Mouse (Mus musculus) midbrain, embryonic 15.5 days (tissue): ENCODE results near the gene Mapk10. TPM values are rescaled to one million over a fixed set of nuclear protein-coding genes. Genes with fewer than 3 reads are reported as not detected.

ENCODE experiments used
- ATAC-seq: fragments of 200-750 bp; cut with Nextera tagmentation; replicated peaks from 2 replicates; pipeline ENCODE4 v1.8.0; 2017; ENCODE audit warnings: moderate TSS enrichment
- H3K27ac ChIP-seq: fragments of 300-500 bp; sonication (generic); 2 replicates; pipeline ENCODE4 v1.5.1; 2015; ENCODE audit warnings: mild to moderate bottlenecking, inconsistent platforms
- H3K27me3 ChIP-seq: fragments of 300-500 bp; sonication (generic); replicated peaks from 2 replicates; pipeline ENCODE4 v1.6.1; 2015; ENCODE audit warnings: inconsistent platforms
- H3K36me3 ChIP-seq: fragments of 300-500 bp; sonication (generic); replicated peaks from 2 replicates; pipeline ENCODE4 v1.6.1; 2015; ENCODE audit warnings: inconsistent platforms
- H3K4me1 ChIP-seq: fragments of 300-500 bp; sonication (generic); 2 replicates; pipeline ENCODE4 v1.6.1; 2015; ENCODE audit warnings: inconsistent platforms
- H3K4me2 ChIP-seq: fragments of 300-500 bp; sonication (generic); 2 replicates; pipeline ENCODE4 v1.6.1; 2015; ENCODE audit warnings: inconsistent platforms, mild to moderate bottlenecking, moderate library complexity
- H3K4me3 ChIP-seq: fragments of 300-500 bp; sonication (generic); 2 replicates; pipeline ENCODE4 v1.5.1; 2015; ENCODE audit warnings: mild to moderate bottlenecking, inconsistent platforms
- H3K9ac ChIP-seq: fragments of 300-500 bp; sonication (generic); 2 replicates; pipeline ENCODE4 v1.6.1; 2015; ENCODE audit warnings: mild to moderate bottlenecking, inconsistent platforms
- H3K9me3 ChIP-seq: fragments of 300-500 bp; sonication (generic); 2 replicates; pipeline ENCODE4 v1.6.1; 2016; ENCODE audit warnings: inconsistent platforms
- WGBS: fragments of 180-500 bp; shearing (Covaris S2); methylation state at CpG from one replicate; pipeline ENCODE4 v1.1.7; 2015; ENCODE audit warnings: mixed read lengths; 5-methylcytosine and 5-hydroxymethylcytosine counted together
- polyA plus RNA-seq: library from polyadenylated mRNA; unstranded; fragments of >200 nt; fragmentation: Nextera tagmentation; extraction: Ambion mirVana; gene quantifications from 2 replicates; pipeline ENCODE4 v1.2.1, GENCODE M21; 2015

The Mapk10 gene
- polyA plus RNA-seq, 1 experiment from 2014 or later: 135 TPM

- 74% methylated on average over 5 of the region's 5 CpGs for WGBS
- no peaks in the 10 kb centered on the region for H3K36me3 ChIP-seq
- no peak overlapping the region for H3K27ac ChIP-seq
- H3K4me3 ChIP-seq: no peak overlapping the region
- H3K27me3 ChIP-seq: no peaks in the 10 kb centered on the region
- no peaks in the 10 kb centered on the region for H3K9me3 ChIP-seq
- no peak overlapping the region for H3K9ac ChIP-seq
- H3K4me2 ChIP-seq: no peak overlapping the region
- peaks cover 4% of the 10 kb centered on the region; the same call in 1 of the 2 replicates for H3K4me1 ChIP-seq
- ATAC-seq: no peak
These were observed 107.1 kb downstream of the Mapk10 start for GRCm38 (mm10) chr5:103104082-103104481.

GRCm38 (mm10) chr5:103102876-103103393 is 108.2 kb downstream of the Mapk10 start:
- H3K4me2 ChIP-seq: no peak overlapping the region
- ATAC-seq: no peak
- no peaks in the 10 kb centered on the region for H3K36me3 ChIP-seq
- H3K27ac ChIP-seq: no peak overlapping the region
- no peaks in the 10 kb centered on the region for H3K27me3 ChIP-seq
- H3K4me3 ChIP-seq: no peak overlapping the region
- H3K4me1 ChIP-seq: peaks cover 4% of the 10 kb centered on the region; the same call in 1 of the 2 replicates
- no peak overlapping the region for H3K9ac ChIP-seq
- WGBS: 80% methylated on average over 5 of the region's 5 CpGs
- no peaks in the 10 kb centered on the region for H3K9me3 ChIP-seq

DNA sequence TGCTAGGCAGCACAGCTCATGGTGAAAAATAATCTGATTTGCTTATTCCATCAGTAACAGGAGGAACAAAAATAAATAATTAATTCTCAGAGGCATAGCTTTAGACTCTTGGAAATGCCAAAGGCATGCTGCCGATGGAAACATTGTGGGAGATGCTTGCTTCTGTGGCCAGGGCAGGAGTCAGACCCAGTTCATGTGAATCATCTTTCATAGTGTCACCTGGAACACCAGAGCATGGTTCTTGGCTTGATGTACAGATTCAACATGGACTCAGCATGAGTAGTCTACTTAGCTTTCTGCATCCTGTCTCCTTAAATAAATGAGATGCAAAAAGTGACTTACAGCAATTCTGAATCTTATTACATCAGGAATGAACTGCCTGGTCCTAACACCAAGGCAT is 109.0 kb downstream of the Mapk10 start:
- Histone ChIP-seq H3K9ac (no peak overlapping the region), H3K4me1 (peaks cover 4% of the 10 kb centered on the region; the same call in 1 of the 2 replicates), H3K27ac (no peak overlapping the region), H3K27me3 (no peaks in the 10 kb centered on the region), H3K4me3 (no peak overlapping the region), H3K36me3 (no peaks in the 10 kb centered on the region), H3K4me2 (no peak overlapping the region), H3K9me3 (no peaks in the 10 kb centered on the region)
- WGBS: 53% methylated on average over 1 of the region's 1 CpGs
- no peak for ATAC-seq

- Histone ChIP-seq H3K27ac (no peak overlapping the region), H3K27me3 (no peaks in the 10 kb centered on the region), H3K4me1 (no peaks in the 10 kb centered on the region), H3K36me3 (no peaks in the 10 kb centered on the region), H3K9ac (no peak overlapping the region), H3K4me2 (no peak overlapping the region), H3K4me3 (no peak overlapping the region), H3K9me3 (no peaks in the 10 kb centered on the region)
- WGBS: 93% methylated on average over 2 of the region's 2 CpGs
- no peak for ATAC-seq
These were observed 117.0 kb downstream of the Mapk10 start for GRCm38 (mm10) chr5:103094166-103094565.

GRCm38 (mm10) chr5:103085844-103086243 is 125.3 kb downstream of the Mapk10 start:
- WGBS: 76% methylated on average over 2 of the region's 2 CpGs
- no peak overlapping the region for H3K4me2 ChIP-seq
- no peaks in the 10 kb centered on the region for H3K9me3 ChIP-seq

GRCm38 (mm10) chr5:103075451-103075850 is 135.7 kb downstream of the Mapk10 start:
- Histone ChIP-seq H3K9me3 (no peaks in the 10 kb centered on the region), H3K27me3 (no peaks in the 10 kb centered on the region), H3K27ac (no peak overlapping the region), H3K9ac (no peak overlapping the region), H3K4me1 (peaks cover 13% of the 10 kb centered on the region), H3K4me3 (no peak overlapping the region), H3K4me2 (no peak overlapping the region), H3K36me3 (no peaks in the 10 kb centered on the region)
- no peak for ATAC-seq
- WGBS: 61% methylated on average over 8 of the region's 8 CpGs

More at GRCm38 (mm10) chr5:103085844-103086243, 125.3 kb downstream of the Mapk10 start:
- ATAC-seq: no peak
- no peak overlapping the region for H3K9ac ChIP-seq
- H3K4me1 ChIP-seq: no peaks in the 10 kb centered on the region
- H3K4me3 ChIP-seq: no peak overlapping the region
- H3K36me3 ChIP-seq: no peaks in the 10 kb centered on the region
- no peak overlapping the region for H3K27ac ChIP-seq
- no peaks in the 10 kb centered on the region for H3K27me3 ChIP-seq

DNA sequence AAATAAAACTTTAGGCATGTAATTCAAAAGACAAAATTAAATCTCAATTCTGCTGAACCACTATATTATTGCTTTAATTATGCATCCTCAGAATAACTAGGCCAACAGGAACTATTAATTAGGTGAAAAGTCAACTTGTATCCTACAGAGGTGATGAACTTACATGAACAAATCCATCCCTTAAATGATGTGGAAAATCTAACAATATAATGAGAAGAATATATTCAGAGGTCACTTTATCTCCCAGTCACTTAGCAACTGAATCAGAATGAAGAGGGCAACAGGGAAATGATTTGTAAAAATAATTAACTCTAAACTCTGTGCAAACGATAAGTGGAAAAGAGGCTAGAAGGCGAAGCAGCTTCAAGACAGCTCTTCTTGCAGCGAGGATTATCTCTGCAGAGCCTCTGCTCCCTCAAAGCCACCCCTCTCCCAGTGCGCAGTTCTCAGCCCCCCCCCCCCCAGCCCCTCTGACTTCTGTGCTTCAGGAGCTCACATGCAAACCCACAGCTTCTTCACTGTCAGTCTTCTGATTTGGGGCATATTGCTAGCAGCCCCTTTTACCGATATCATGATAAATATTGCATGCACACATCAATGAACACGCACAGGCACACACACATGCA is 138.8 kb downstream of the Mapk10 start:
- Histone ChIP-seq H3K4me3 (no peak overlapping the region), H3K9me3 (no peaks in the 10 kb centered on the region), H3K9ac (no peak overlapping the region), H3K4me2 (peak overlapping the region; percentile 23), H3K27ac (peak overlapping the region; percentile 74), H3K27me3 (no peaks in the 10 kb centered on the region), H3K4me1 (peaks cover 20% of the 10 kb centered on the region), H3K36me3 (no peaks in the 10 kb centered on the region)
- 14% methylated on average over 6 of the region's 6 CpGs for WGBS
- peak; percentile 73 for ATAC-seq

DNA sequence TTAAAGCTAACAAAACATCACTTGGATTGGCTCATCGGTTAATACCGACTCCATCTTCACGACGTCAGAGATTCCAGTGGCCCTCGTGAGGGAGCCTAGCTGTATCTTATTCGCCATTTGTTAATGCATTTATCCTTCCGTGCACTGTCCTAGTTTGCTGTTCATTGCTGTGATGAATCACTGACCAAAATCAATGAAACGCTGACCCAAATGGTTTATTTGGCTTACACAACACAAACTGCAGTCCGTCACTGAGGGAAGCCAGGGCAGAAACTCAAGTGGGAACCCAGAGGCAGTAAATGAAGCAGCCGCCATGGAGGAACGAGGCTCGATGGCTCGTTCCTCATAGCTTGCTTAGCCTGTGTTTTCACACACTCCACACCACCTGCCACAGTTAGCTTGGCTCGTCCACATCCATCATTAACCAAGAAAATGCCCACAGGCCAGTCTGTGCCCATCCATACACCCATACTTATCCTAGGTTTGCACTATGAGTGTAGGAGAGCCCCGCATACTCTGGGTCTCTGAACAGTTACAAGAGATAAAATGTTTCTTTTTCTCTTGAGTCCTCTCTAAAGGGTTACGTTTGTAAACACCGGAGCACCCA is 140.0 kb downstream of the Mapk10 start:
- Histone ChIP-seq H3K9me3 (no peaks in the 10 kb centered on the region), H3K4me3 (no peak overlapping the region), H3K4me1 (peaks cover 20% of the 10 kb centered on the region), H3K27me3 (no peaks in the 10 kb centered on the region), H3K36me3 (no peaks in the 10 kb centered on the region), H3K27ac (peak overlapping the region; percentile 57), H3K4me2 (no peak overlapping the region), H3K9ac (no peak overlapping the region)
- no peak for ATAC-seq
- WGBS: 81% methylated on average over 17 of the region's 17 CpGs

- ATAC-seq: 0 out of 2 replicates have a peak, but pooled peaks have one; percentile 9
- no peaks in the 10 kb centered on the region for H3K27me3 ChIP-seq
- WGBS: 55% methylated on average over 8 of the region's 8 CpGs
- no peaks in the 10 kb centered on the region for H3K36me3 ChIP-seq
- H3K4me2 ChIP-seq: no peak overlapping the region
- H3K27ac ChIP-seq: no peak overlapping the region
- no peak overlapping the region for H3K4me3 ChIP-seq
- H3K9me3 ChIP-seq: no peaks in the 10 kb centered on the region
- 0 out of 2 replicates have a peak, but pooled peaks cover 4% of the 10 kb centered on the region for H3K4me1 ChIP-seq
- no peak overlapping the region for H3K9ac ChIP-seq
These were observed 160.7 kb downstream of the Mapk10 start for GRCm38 (mm10) chr5:103050319-103050916.

DNA sequence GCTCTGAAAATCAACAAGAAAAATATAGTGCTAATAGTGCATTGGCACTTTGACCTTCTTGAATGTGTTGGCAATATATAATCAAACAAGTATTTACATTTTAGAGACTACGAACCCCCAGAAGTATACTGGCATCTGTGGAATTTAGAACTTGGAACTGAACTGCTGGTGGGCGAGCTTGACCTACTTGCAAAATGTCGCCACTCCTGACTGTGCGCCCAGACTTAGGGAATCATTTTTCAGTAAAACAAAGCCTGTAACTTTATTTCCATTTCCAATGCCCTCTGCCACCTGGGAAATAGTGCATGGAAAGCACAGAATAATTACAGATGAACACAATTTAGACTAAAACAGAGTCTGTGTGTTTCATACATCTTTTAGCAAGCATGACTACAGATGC is 163.1 kb downstream of the Mapk10 start:
- Histone ChIP-seq H3K36me3 (no peaks in the 10 kb centered on the region), H3K27ac (no peak overlapping the region), H3K27me3 (no peaks in the 10 kb centered on the region), H3K9me3 (no peaks in the 10 kb centered on the region), H3K9ac (no peak overlapping the region), H3K4me2 (no peak overlapping the region), H3K4me3 (no peak overlapping the region), H3K4me1 (no peaks in the 10 kb centered on the region)
- WGBS: 95% methylated on average over 4 of the region's 4 CpGs
- no peak for ATAC-seq

GRCm38 (mm10) chr5:103037752-103038151 is 173.4 kb downstream of the Mapk10 start:
- Histone ChIP-seq H3K4me3 (no peak overlapping the region), H3K9ac (no peak overlapping the region), H3K4me2 (no peak overlapping the region), H3K4me1 (no peaks in the 10 kb centered on the region), H3K27ac (no peak overlapping the region), H3K36me3 (0 out of 2 replicates have a peak, but pooled peaks cover 5% of the 10 kb centered on the region), H3K9me3 (no peaks in the 10 kb centered on the region), H3K27me3 (no peaks in the 10 kb centered on the region)
- no peak for ATAC-seq
- WGBS: 92% methylated on average over 3 of the region's 3 CpGs

GRCm38 (mm10) chr5:103028940-103029621 is 182.1 kb downstream of the Mapk10 start:
- H3K27ac ChIP-seq: peak overlapping the region; percentile 40; the same call in 1 of the 2 replicates
- H3K4me2 ChIP-seq: no peak overlapping the region
- no peaks in the 10 kb centered on the region for H3K27me3 ChIP-seq
- 0 out of 2 replicates have a peak, but pooled peaks have one; percentile 17 for ATAC-seq
- no peak overlapping the region for H3K4me3 ChIP-seq
- no peaks in the 10 kb centered on the region for H3K9me3 ChIP-seq
- peaks cover 8% of the 10 kb centered on the region for H3K4me1 ChIP-seq
- H3K36me3 ChIP-seq: no peaks in the 10 kb centered on the region
- WGBS: 40% methylated on average over 13 of the region's 13 CpGs
- no peak overlapping the region for H3K9ac ChIP-seq
